Mouse (Mus musculus) erythroblast, embryonic 14.5 days (primary cell): Measurements from ENCODE around the gene Cdpf1. TPM values are rescaled to one million over a fixed set of nuclear protein-coding genes. Genes with fewer than 3 reads are reported as not detected.

Source experiments
- H3K27me3 ChIP-seq: 2 replicates; pipeline ENCODE4 v1.6.1; 2012; ENCODE audit warnings: inconsistent platforms; ENCODE audit not compliant: control insufficient read depth
- H3K36me3 ChIP-seq: 2 replicates; pipeline ENCODE4 v1.6.1; 2012; ENCODE audit warnings: mild to moderate bottlenecking, inconsistent platforms; ENCODE audit not compliant: control insufficient read depth
- H3K4me1 ChIP-seq: 2 replicates; pipeline ENCODE4 v1.6.1; 2012; ENCODE audit warnings: inconsistent platforms; ENCODE audit not compliant: control insufficient read depth
- H3K4me3 ChIP-seq: replicated peaks from 2 replicates; pipeline ENCODE3; 2012; ENCODE audit warnings: moderate library complexity, mild to moderate bottlenecking, inconsistent platforms
- H3K9me3 ChIP-seq: 2 replicates; pipeline ENCODE4 v1.6.1; 2012; ENCODE audit warnings: low read length, inconsistent platforms, mixed read lengths; ENCODE audit not compliant: control insufficient read depth
- GATA1 ChIP-seq: IDR thresholded peaks from 2 replicates; pipeline ENCODE4 v1.6.1; 2012; ENCODE audit warnings: low read length, inconsistent platforms, mixed read lengths
- TAL1 ChIP-seq: IDR thresholded peaks from 3 replicates; pipeline ENCODE4 v1.6.1; 2012; ENCODE audit warnings: low read length, inconsistent platforms, mixed read lengths
- polyA plus RNA-seq: library from polyadenylated mRNA; stranded (reverse); fragments of >175 nt; gene quantifications from 2 replicates; pipeline ENCODE4 v1.2.3, GENCODE M21; 2012

Gene Cdpf1
- polyA plus RNA-seq, 1 experiment, result 1.8 TPM

GRCm38 (mm10) chr15:85810806-85811521 lies 533 bp downstream of the Cdpf1 start:
- no peaks in the 10 kb centered on the region for H3K27me3 ChIP-seq
- peaks cover 44% of the 10 kb centered on the region for H3K4me1 ChIP-seq
- peaks cover 12% of the 10 kb centered on the region for H3K9me3 ChIP-seq
- no peak for TF ChIP-seq GATA1
- no peak for TF ChIP-seq TAL1
- peaks cover 18% of the 10 kb centered on the region for H3K36me3 ChIP-seq
- H3K4me3 ChIP-seq, result peak overlapping the region; percentile 82

GRCm38 (mm10) chr15:85810462-85810805 lies 1.1 kb downstream of the Cdpf1 start:
- Histone ChIP-seq H3K27me3 (no peaks in the 10 kb centered on the region), H3K4me3 (peak overlapping the region; percentile 82), H3K36me3 (peaks cover 18% of the 10 kb centered on the region), H3K9me3 (peaks cover 7% of the 10 kb centered on the region), H3K4me1 (peaks cover 44% of the 10 kb centered on the region)
- TF ChIP-seq GATA1 (no peak), TAL1 (no peak)

GRCm38 (mm10) chr15:85809091-85809490 lies 2.4 kb downstream of the Cdpf1 start:
- no peaks in the 10 kb centered on the region for H3K9me3 ChIP-seq
- H3K4me1 ChIP-seq, result peaks cover 44% of the 10 kb centered on the region
- peaks cover 18% of the 10 kb centered on the region for H3K36me3 ChIP-seq
- H3K4me3 ChIP-seq, result no peak overlapping the region
- H3K27me3 ChIP-seq, result no peaks in the 10 kb centered on the region
- TF ChIP-seq TAL1 (no peak), GATA1 (no peak)

GRCm38 (mm10) chr15:85808434-85808833 lies 3.1 kb downstream of the Cdpf1 start:
- no peaks in the 10 kb centered on the region for H3K9me3 ChIP-seq
- no peaks in the 10 kb centered on the region for H3K27me3 ChIP-seq
- no peak for TF ChIP-seq GATA1
- no peak for TF ChIP-seq TAL1
- H3K4me1 ChIP-seq, result peaks cover 38% of the 10 kb centered on the region
- H3K36me3 ChIP-seq, result peaks cover 18% of the 10 kb centered on the region
- no peak overlapping the region for H3K4me3 ChIP-seq

- Histone ChIP-seq H3K4me1 (peaks cover 34% of the 10 kb centered on the region), H3K9me3 (no peaks in the 10 kb centered on the region), H3K4me3 (no peak overlapping the region), H3K27me3 (no peaks in the 10 kb centered on the region; the same call in 1 of the 2 replicates), H3K36me3 (peaks cover 18% of the 10 kb centered on the region)
- TF ChIP-seq TAL1 (no peak), GATA1 (no peak)
Observed at GRCm38 (mm10) chr15:85808031-85808430, 3.5 kb downstream of the Cdpf1 start.

- Histone ChIP-seq H3K27me3 (no peaks in the 10 kb centered on the region; the same call in 1 of the 2 replicates), H3K9me3 (no peaks in the 10 kb centered on the region), H3K4me1 (peaks cover 30% of the 10 kb centered on the region), H3K36me3 (peaks cover 18% of the 10 kb centered on the region), H3K4me3 (no peak overlapping the region)
- TF ChIP-seq TAL1 (no peak), GATA1 (no peak)
Observed at GRCm38 (mm10) chr15:85807404-85807803, 4.1 kb downstream of the Cdpf1 start.

- H3K4me1 ChIP-seq, result peaks cover 25% of the 10 kb centered on the region
- H3K27me3 ChIP-seq, result no peaks in the 10 kb centered on the region; the same call in 1 of the 2 replicates
- no peaks in the 10 kb centered on the region for H3K9me3 ChIP-seq
- TF ChIP-seq GATA1 (no peak), TAL1 (no peak)
- H3K4me3 ChIP-seq, result no peak overlapping the region
- peaks cover 18% of the 10 kb centered on the region for H3K36me3 ChIP-seq
Observed at GRCm38 (mm10) chr15:85806886-85807285, 4.6 kb downstream of the Cdpf1 start.

GRCm38 (mm10) chr15:85802931-85803330 lies 8.6 kb downstream of the Cdpf1 start:
- H3K4me3 ChIP-seq, result no peak overlapping the region
- H3K4me1 ChIP-seq, result no peaks in the 10 kb centered on the region
- no peaks in the 10 kb centered on the region for H3K9me3 ChIP-seq
- H3K27me3 ChIP-seq, result no peaks in the 10 kb centered on the region; the same call in 1 of the 2 replicates
- TF ChIP-seq TAL1 (no peak), GATA1 (no peak)
- peaks cover 10% of the 10 kb centered on the region for H3K36me3 ChIP-seq

GRCm38 (mm10) chr15:85798676-85799075 lies 12.8 kb downstream of the Cdpf1 start:
- Histone ChIP-seq H3K4me3 (no peak overlapping the region), H3K9me3 (no peaks in the 10 kb centered on the region), H3K4me1 (no peaks in the 10 kb centered on the region), H3K36me3 (peaks cover 2% of the 10 kb centered on the region; the same call in 1 of the 2 replicates), H3K27me3 (no peaks in the 10 kb centered on the region; the same call in 1 of the 2 replicates)
- TF ChIP-seq GATA1 (no peak), TAL1 (no peak)
